Mouse (Mus musculus) bone marrow macrophage, adult 2 months (primary cell): Measurements from ENCODE around the gene Zfp865.

Experiments used
- CTCF ChIP-seq: IDR thresholded peaks from 2 replicates; pipeline ENCODE4 v1.5.1; 2012; ENCODE audit warnings: low read depth, mild to moderate bottlenecking, low read length, moderate library complexity
- POLR2A ChIP-seq: IDR thresholded peaks from 2 replicates; pipeline ENCODE4 v1.6.1; 2012; ENCODE audit warnings: mild to moderate bottlenecking, low read depth, low read length, borderline replicate concordance

DNA sequence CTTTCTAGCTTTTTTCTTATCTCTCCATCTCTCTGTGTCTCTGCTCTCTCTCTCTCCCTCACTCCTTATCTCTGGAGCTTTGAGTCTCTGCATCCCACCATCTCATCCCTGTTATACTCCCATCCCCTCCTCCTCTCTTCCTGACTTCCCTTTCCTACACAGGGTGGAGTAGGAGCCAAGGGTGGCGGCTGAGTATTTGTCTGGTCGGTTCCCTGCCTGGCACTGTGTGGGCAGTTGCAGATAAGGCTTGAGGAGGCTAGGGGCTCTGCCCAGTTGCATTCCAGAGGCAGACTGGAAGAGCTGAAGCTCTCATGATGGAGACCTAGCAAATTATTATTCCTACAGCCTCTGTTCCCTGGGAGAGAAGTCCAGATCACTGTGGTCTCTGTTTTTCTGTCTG is 31.9 kb upstream of the Zfp865 start:
- no peak for TF ChIP-seq POLR2A
- TF ChIP-seq CTCF, result no peak
